Mouse (Mus musculus): ENCODE data around the gene Cdc34b. TPM values are rescaled to one million over a fixed set of nuclear protein-coding genes. Genes with fewer than 3 reads are reported as not detected.
"Not testable (repeated sequence)": the region's sequence is repeated elsewhere in the genome, so short reads cannot be mapped to it uniquely, and the experiment has no call there.

Gene Cdc34b
- polyA plus RNA-seq (2012) = 0.07 TPM in 1 of 2 replicates, not detected in the other

DNA sequence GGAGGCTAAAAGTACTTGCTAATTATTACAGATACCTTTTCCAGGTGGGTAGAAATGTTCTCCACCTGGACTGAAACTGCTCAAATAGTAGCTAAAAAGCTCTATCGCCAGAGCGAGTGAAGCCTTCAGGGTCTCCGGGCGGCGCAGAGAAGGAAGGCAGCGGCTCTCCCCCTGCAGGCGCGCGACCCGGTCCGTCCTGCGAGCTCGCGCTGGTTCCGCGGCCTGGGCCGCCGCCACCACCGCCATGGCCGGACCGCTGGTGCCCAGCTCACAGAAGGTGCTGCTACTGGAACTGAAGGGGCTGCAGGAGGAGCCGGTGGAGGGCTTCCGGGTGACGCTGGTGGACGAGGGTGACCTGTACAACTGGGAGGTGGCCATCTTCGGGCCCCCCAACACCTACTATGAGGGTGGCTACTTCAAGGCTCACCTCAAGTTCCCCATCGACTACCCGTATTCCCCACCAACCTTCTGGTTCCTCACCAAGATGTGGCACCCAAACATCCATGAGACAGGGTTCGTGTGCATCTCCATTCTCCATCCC, at the start of gene Cdc34b:
Gene Cdc34b (plus strand): TSS at position 51 of the 541 bp plus-strand sequence.
- H3K9me3 ChIP-seq (ENCODE audit: control insufficient read depth, low read length) = peaks cover 3% of the 10 kb centered on the region; the same call in 1 of the 2 replicates
- no peak within 1 kb of the TSS for H3K4me3 ChIP-seq (replicated peaks)
- no peaks in the 10 kb centered on the region for H3K27me3 ChIP-seq (ENCODE audit: control insufficient read depth)
- no peaks in the 10 kb centered on the region for H3K36me3 ChIP-seq (ENCODE audit: control insufficient read depth)
- H3K4me1 ChIP-seq (ENCODE audit: control insufficient read depth) = no peaks in the 10 kb centered on the region
- TF ChIP-seq GATA1 (IDR thresholded peaks at IDR 0.05; ENCODE audit: low read length) (no peak), TAL1 (IDR thresholded peaks at IDR 0.05; ENCODE audit: low read length) (no peak)

DNA sequence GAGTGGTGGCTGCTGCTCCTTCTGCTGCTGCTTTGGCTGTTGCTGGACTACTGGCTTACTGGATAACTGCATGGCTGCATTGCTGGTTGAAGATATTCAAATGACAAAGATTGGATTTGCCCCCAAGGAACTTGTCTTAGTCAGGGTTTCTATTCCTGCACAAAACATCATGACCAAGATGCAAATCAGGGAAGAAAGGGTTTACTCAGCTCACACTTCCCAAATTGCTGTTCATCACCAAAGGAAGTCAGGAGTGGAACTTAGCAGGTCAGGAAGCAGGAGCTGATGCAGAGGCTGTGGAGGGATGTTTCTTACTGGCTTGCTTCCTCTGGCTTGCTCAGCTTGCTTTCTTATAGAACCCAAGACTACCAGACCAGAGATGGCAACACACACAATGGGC, 49.1 kb upstream of the Cdc34b start:
- not testable (repeated sequence) for H3K4me1 ChIP-seq (ENCODE audit: control insufficient read depth); H3K27me3 ChIP-seq (ENCODE audit: control insufficient read depth); H3K36me3 ChIP-seq (ENCODE audit: control insufficient read depth); H3K4me3 ChIP-seq (replicated peaks); H3K9me3 ChIP-seq (ENCODE audit: control insufficient read depth, low read length)

DNA sequence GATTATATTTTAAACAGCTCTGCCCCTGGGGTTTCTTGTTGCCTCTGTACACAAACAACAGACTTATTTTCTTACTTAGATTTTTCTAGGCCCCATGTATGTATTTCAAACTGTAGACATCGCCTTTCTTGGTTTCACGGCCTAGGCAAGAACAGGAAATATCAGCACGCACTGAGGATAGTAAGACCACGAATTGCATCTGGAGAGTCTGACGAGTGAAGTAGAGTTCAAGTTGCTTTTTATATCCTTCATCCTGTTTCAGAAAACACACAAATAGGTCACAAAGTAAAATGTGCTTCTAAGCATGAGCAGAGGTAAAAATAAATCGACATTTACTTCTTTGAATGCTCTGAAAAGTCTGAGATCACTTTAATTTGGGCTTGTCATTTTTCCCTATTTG, 46.1 kb upstream of the Cdc34b start:
- Histone ChIP-seq H3K27me3 (ENCODE audit: control insufficient read depth) (no peaks in the 10 kb centered on the region), H3K4me1 (ENCODE audit: control insufficient read depth) (no peaks in the 10 kb centered on the region), H3K9me3 (ENCODE audit: control insufficient read depth, low read length) (no peaks in the 10 kb centered on the region), H3K4me3 (replicated peaks) (no peak overlapping the region), H3K36me3 (ENCODE audit: control insufficient read depth) (no peaks in the 10 kb centered on the region)
- TF ChIP-seq GATA1 (IDR thresholded peaks at IDR 0.05; ENCODE audit: low read length) = no peak
- TF ChIP-seq TAL1 (IDR thresholded peaks at IDR 0.05; ENCODE audit: low read length) = no peak

DNA sequence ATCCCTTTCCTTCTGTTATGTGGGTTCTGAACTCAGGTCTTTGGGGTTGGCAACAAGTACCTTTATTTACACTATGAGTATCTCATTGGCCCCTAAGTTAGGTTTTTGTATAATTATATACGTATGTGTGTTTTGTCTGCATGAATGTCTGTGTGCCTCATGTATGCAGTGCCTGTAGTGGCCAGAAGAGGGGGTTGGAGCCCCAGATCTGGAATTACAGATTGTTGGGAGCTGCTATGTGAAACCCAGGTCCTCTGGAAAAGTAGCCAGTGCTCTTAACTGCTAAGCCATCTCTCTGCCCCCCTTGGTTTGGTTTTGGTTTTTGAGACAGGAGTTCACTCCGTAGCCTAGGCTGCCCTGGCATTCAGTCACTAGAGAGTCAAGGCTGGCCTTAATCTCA, 44.4 kb upstream of the Cdc34b start:
- Histone ChIP-seq H3K27me3 (ENCODE audit: control insufficient read depth) (no peaks in the 10 kb centered on the region), H3K9me3 (ENCODE audit: control insufficient read depth, low read length) (no peaks in the 10 kb centered on the region), H3K36me3 (ENCODE audit: control insufficient read depth) (no peaks in the 10 kb centered on the region), H3K4me1 (ENCODE audit: control insufficient read depth) (no peaks in the 10 kb centered on the region), H3K4me3 (replicated peaks) (no peak overlapping the region)
- no peak for TF ChIP-seq GATA1 (IDR thresholded peaks at IDR 0.05; ENCODE audit: low read length)
- TF ChIP-seq TAL1 (IDR thresholded peaks at IDR 0.05; ENCODE audit: low read length) = no peak

DNA sequence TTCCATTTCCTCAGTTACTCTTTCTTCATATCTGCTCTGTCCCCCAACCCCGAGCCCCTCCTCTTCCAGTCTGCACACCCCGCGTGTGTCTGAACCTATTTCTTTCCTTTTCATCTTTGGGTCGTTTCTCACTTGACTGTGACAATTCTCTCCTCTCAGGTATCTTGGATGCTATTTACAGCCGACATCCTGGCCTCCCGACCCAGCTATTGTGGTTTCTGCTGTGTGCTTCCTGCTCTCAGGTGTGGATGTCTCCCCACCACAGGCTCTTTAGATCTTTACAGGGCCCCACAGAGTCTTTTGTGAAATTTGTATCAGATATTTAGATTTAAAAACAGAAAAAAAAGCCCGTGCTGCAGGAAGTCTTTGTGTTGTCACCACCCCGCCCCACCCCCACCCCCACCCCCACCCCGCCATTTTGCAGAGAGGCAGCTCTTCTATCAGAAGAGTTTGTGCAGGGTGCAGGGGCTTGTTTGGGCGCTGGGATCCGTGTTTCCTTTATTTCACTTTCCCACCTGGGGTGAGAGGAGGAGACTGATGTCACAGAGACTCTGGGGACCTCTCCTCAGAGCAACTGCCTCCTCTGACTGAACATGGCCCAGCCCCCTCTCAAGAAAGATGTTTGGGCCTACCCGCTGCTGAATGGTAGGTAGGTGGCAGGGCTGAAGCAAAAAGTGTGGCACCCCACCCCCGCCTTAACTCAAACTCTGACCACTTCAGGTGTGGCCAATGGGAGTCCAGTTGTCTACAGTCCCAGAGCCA, 43.7 kb upstream of the Cdc34b start:
- H3K9me3 ChIP-seq (ENCODE audit: control insufficient read depth, low read length) = no peaks in the 10 kb centered on the region
- no peak overlapping the region for H3K4me3 ChIP-seq (replicated peaks)
- no peaks in the 10 kb centered on the region for H3K4me1 ChIP-seq (ENCODE audit: control insufficient read depth)
- TF ChIP-seq TAL1 (IDR thresholded peaks at IDR 0.05; ENCODE audit: low read length) = no peak
- no peak for TF ChIP-seq GATA1 (IDR thresholded peaks at IDR 0.05; ENCODE audit: low read length)
- no peaks in the 10 kb centered on the region for H3K27me3 ChIP-seq (ENCODE audit: control insufficient read depth)
- no peaks in the 10 kb centered on the region for H3K36me3 ChIP-seq (ENCODE audit: control insufficient read depth)

DNA sequence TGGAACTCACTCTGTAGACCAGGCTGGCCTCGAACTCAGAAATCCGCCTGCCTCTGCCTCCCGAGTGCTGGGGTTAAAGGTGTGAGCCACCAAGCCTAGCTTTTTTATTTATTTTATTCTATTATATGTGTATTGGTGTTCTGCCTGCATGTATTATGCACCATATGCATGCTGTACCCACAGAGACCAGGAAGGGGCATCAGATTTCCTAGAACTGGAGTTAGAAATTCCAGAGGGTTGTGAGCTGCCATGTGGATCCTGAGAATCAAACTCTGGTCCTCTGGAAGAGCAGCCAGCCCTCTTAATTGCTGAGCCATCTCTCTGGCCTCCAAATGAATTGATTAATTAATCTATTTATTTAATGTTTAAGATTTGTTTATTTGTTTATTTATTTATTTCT, 42.2 kb upstream of the Cdc34b start:
- H3K27me3 ChIP-seq (ENCODE audit: control insufficient read depth) = no peaks in the 10 kb centered on the region
- H3K36me3 ChIP-seq (ENCODE audit: control insufficient read depth) = no peaks in the 10 kb centered on the region
- H3K4me3 ChIP-seq (replicated peaks) = no peak overlapping the region
- no peaks in the 10 kb centered on the region for H3K9me3 ChIP-seq (ENCODE audit: control insufficient read depth, low read length)
- no peaks in the 10 kb centered on the region for H3K4me1 ChIP-seq (ENCODE audit: control insufficient read depth)
- TF ChIP-seq TAL1 (IDR thresholded peaks at IDR 0.05; ENCODE audit: low read length) = no peak
- no peak for TF ChIP-seq GATA1 (IDR thresholded peaks at IDR 0.05; ENCODE audit: low read length)

DNA sequence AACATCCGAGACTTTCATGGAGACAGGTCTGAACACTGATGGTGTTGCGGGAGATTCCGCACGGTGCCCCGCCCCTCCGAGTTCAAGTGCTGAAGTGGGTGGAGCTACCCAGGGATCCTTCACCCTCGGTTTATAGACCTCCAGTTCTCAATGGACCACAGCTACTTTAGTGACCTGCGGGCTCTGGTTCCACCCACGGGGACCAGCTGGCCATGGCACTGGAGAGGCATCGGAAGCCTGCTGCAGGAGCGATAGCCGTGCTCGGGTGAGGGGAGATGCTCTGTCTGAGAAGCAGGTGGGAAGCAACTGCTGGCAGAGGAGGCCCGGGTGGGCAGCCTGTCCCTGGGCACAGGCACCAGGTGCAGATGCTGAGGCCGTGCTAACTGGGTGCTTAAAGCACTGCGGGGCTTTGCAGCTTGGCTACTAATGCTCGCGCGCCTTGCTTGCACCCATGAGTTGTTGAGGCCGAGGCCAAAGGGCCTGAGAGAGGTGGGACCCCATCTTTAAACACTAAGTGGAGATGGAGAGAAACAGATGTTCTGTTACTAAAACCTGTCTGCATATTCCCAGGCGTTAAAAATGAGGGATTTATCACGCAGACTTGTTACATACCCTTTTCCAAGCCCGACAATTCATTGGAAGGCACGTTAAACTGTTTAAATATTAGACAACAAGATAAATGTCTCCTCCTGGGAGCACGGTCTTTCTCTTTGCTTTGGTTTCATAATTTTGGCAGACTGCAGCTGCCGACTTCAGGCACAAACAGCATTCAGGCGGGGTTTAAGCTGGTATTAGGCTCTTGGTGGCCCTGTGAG, 40.0 kb upstream of the Cdc34b start:
- Histone ChIP-seq H3K36me3 (ENCODE audit: control insufficient read depth) (no peaks in the 10 kb centered on the region), H3K9me3 (ENCODE audit: control insufficient read depth, low read length) (no peaks in the 10 kb centered on the region), H3K4me1 (ENCODE audit: control insufficient read depth) (no peaks in the 10 kb centered on the region), H3K4me3 (replicated peaks) (no peak overlapping the region), H3K27me3 (ENCODE audit: control insufficient read depth) (no peaks in the 10 kb centered on the region)
- TF ChIP-seq TAL1 (IDR thresholded peaks at IDR 0.05; ENCODE audit: low read length) (no peak), GATA1 (IDR thresholded peaks at IDR 0.05; ENCODE audit: low read length) (no peak)

DNA sequence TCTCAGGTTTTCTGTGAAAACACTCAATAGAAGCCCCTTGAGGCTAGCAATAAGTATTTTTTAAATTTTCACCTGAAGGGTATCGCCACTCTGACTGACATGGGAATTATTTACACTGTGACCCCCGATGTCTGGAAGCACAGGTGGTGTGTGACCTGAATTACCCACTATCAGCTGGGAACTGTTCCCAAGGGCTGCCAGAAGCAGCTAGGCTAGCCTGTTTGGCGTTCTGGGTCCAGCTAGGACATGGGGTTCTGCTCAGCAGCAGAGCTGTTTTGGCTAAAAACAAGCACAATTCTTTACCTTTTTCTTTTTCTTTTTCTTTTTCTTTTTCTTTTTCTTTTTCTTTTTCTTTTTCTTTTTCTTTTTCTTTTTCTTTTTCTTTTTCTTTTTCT, 39.4 kb upstream of the Cdc34b start:
- H3K27me3 ChIP-seq (ENCODE audit: control insufficient read depth) = no peaks in the 10 kb centered on the region
- no peaks in the 10 kb centered on the region for H3K36me3 ChIP-seq (ENCODE audit: control insufficient read depth)
- H3K4me1 ChIP-seq (ENCODE audit: control insufficient read depth) = no peaks in the 10 kb centered on the region
- H3K9me3 ChIP-seq (ENCODE audit: control insufficient read depth, low read length) = no peaks in the 10 kb centered on the region
- no peak overlapping the region for H3K4me3 ChIP-seq (replicated peaks)
- TF ChIP-seq TAL1 (IDR thresholded peaks at IDR 0.05; ENCODE audit: low read length) (no peak), GATA1 (IDR thresholded peaks at IDR 0.05; ENCODE audit: low read length) (no peak)

DNA sequence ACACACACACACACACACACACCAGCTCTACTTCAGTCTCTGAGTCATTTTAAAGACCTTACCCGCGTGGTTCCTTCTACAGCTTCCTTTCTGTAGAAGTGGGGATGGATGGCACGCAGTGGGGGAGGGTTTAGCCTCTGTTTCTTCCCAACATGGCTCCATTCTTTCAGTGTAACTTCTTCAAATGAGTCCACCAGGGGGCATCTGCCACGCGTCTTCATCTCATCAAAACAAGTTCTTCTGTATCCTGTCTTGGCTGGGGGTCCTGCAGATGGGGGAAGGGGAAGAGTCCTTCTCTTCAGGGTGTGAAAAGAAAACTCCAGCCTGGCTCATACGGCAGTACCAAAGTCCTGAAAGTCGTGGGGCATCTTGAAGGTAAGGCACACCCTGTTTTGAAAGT, 37.6 kb upstream of the Cdc34b start:
- no peaks in the 10 kb centered on the region for H3K4me1 ChIP-seq (ENCODE audit: control insufficient read depth)
- no peaks in the 10 kb centered on the region for H3K36me3 ChIP-seq (ENCODE audit: control insufficient read depth)
- H3K9me3 ChIP-seq (ENCODE audit: control insufficient read depth, low read length) = no peaks in the 10 kb centered on the region
- TF ChIP-seq TAL1 (IDR thresholded peaks at IDR 0.05; ENCODE audit: low read length) = no peak
- TF ChIP-seq GATA1 (IDR thresholded peaks at IDR 0.05; ENCODE audit: low read length) = no peak
- no peak overlapping the region for H3K4me3 ChIP-seq (replicated peaks)
- no peaks in the 10 kb centered on the region for H3K27me3 ChIP-seq (ENCODE audit: control insufficient read depth)

Measured in erythroblast, embryonic 14.5 days (primary cell).